Mouse (Mus musculus) ES-Bruce4 (cell line): ENCODE measurements around the gene Zfp599.

ENCODE experiments used
- CTCF ChIP-seq: IDR thresholded peaks from one replicate; pipeline ENCODE4 v1.8.1; 2011; ENCODE audit warnings: low read depth, low read length
- EP300 ChIP-seq: IDR thresholded peaks from 2 replicates; pipeline ENCODE4 v1.6.1; 2011; ENCODE audit warnings: low read depth, low read length; ENCODE audit not compliant: insufficient read depth
- POLR2A ChIP-seq: IDR thresholded peaks from one replicate; pipeline ENCODE4 v1.8.1; 2011; ENCODE audit warnings: low read length; ENCODE audit not compliant: insufficient read depth

DNA sequence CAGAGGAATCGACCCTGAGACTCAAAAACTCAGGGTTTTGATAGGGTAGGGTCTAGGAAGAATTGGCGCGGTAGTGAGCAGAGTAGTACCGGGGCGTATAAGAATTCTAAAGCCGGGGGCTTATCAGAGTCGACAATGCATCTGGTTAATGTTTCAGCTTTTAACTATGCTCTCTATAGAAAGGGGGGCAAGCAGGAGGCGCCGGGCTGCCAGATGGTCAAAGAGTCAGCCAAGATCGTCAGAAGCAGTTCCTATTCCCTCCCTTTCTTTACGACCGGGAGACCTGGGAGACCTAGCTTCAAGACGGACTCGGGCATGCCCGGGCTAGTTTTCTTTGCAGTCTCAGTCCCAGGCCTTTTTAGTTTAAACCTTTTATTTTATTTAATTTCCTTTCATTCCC lies 32.8 kb downstream of the Zfp599 start:
- no peak for TF ChIP-seq POLR2A
- no peak for TF ChIP-seq CTCF
- no peak for TF ChIP-seq EP300
